Mouse (Mus musculus) E14TG2a.4 (cell line): ENCODE data around the gene Edc3.

Source experiments
- CTCF ChIP-seq: conservative IDR thresholded peaks from 2 replicates; pipeline ENCODE4 v1.5.1; 2014; ENCODE audit warnings: low read length
- NANOG ChIP-seq: IDR thresholded peaks from 2 replicates; pipeline ENCODE4 v1.6.1; 2014; ENCODE audit warnings: borderline replicate concordance, low read length, mixed read lengths
- POU5F1 ChIP-seq: IDR thresholded peaks from 2 replicates; pipeline ENCODE4 v1.6.1; 2014; ENCODE audit warnings: low read length, borderline replicate concordance

GRCm38 (mm10) chr9:57688158-57688557 lies 20.2 kb upstream of the Edc3 start:
- TF ChIP-seq CTCF (peak; percentile 57), POU5F1 (no peak), NANOG (no peak)
